Mouse (Mus musculus): Measurements from ENCODE around the gene Trafd1. TPM values are rescaled to one million over a fixed set of nuclear protein-coding genes. Genes with fewer than 3 reads are reported as not detected.

Gene Trafd1
- total and polyA plus RNA-seq, 2 experiments from 2014 or later, result 94.4 to 108 TPM

GRCm38 (mm10) chr5:121395621-121396020 lies 10.2 kb upstream of the Trafd1 start:
- H3K27ac ChIP-seq, result no peak overlapping the region
- no peak overlapping the region for H3K4me2 ChIP-seq (ENCODE audit: low read depth, low read length)
- ATAC-seq (no peak), DNase-seq (ENCODE audit: low spot score) (no peak)
- WGBS, result 85% methylated on average over 5 of the region's 5 CpGs
- no peak overlapping the region for H3K4me3 ChIP-seq (ENCODE audit: low read length)
- no peak for TF ChIP-seq CTCF (IDR thresholded peaks at IDR 0.05; ENCODE audit: low read depth)
- no peaks in the 10 kb centered on the region for H3K27me3 ChIP-seq (ENCODE audit: insufficient read depth, low read length)
- H3K9ac ChIP-seq (replicated peaks; ENCODE audit: low read length), result no peak overlapping the region
- H3K9me3 ChIP-seq (ENCODE audit: low read length), result no peaks in the 10 kb centered on the region
- H3K4me1 ChIP-seq (ENCODE audit: insufficient read depth, low read length), result peaks cover 12% of the 10 kb centered on the region
- no peaks in the 10 kb centered on the region for H3K36me3 ChIP-seq (ENCODE audit: insufficient read depth, low read length)

- Histone ChIP-seq H3K9me3 (ENCODE audit: low read length) (no peaks in the 10 kb centered on the region), H3K4me2 (ENCODE audit: low read depth, low read length) (no peak overlapping the region), H3K9ac (replicated peaks; ENCODE audit: low read length) (no peak overlapping the region), H3K4me3 (ENCODE audit: low read length) (no peak overlapping the region), H3K4me1 (ENCODE audit: insufficient read depth, low read length) (0 out of 2 replicates have a peak, but pooled peaks cover 2% of the 10 kb centered on the region), H3K27ac (no peak overlapping the region), H3K36me3 (ENCODE audit: insufficient read depth, low read length) (no peaks in the 10 kb centered on the region), H3K27me3 (ENCODE audit: insufficient read depth, low read length) (no peaks in the 10 kb centered on the region)
- WGBS, result 82% methylated on average over 3 of the region's 3 CpGs
- TF ChIP-seq CTCF (IDR thresholded peaks at IDR 0.05; ENCODE audit: low read depth), result no peak
- DNase-seq (ENCODE audit: low spot score) (no peak), ATAC-seq (no peak)
These were observed 8.0 kb upstream of the Trafd1 start for GRCm38 (mm10) chr5:121393402-121393801.

- 56% methylated on average over 16 of the region's 16 CpGs for WGBS
- Histone ChIP-seq H3K9me3 (ENCODE audit: low read length) (no peaks in the 10 kb centered on the region), H3K4me3 (ENCODE audit: low read length) (no peak overlapping the region), H3K27ac (no peak overlapping the region), H3K36me3 (ENCODE audit: insufficient read depth, low read length) (no peaks in the 10 kb centered on the region), H3K4me2 (ENCODE audit: low read depth, low read length) (no peak overlapping the region), H3K4me1 (ENCODE audit: insufficient read depth, low read length) (0 out of 2 replicates have a peak, but pooled peaks cover 2% of the 10 kb centered on the region), H3K27me3 (ENCODE audit: insufficient read depth, low read length) (no peaks in the 10 kb centered on the region), H3K9ac (replicated peaks; ENCODE audit: low read length) (no peak overlapping the region)
- ATAC-seq (no peak), DNase-seq (ENCODE audit: low spot score) (peak; percentile 81)
- peak; percentile 84 for TF ChIP-seq CTCF (IDR thresholded peaks at IDR 0.05; ENCODE audit: low read depth)
These were observed 7.4 kb upstream of the Trafd1 start for GRCm38 (mm10) chr5:121392667-121393380.

- Histone ChIP-seq H3K4me1 (ENCODE audit: insufficient read depth, low read length) (no peaks in the 10 kb centered on the region), H3K4me3 (ENCODE audit: low read length) (no peak overlapping the region), H3K9ac (replicated peaks; ENCODE audit: low read length) (no peak overlapping the region; the same call in 1 of the 2 replicates), H3K9me3 (ENCODE audit: low read length) (no peaks in the 10 kb centered on the region), H3K27ac (no peak overlapping the region), H3K27me3 (ENCODE audit: insufficient read depth, low read length) (no peaks in the 10 kb centered on the region), H3K36me3 (ENCODE audit: insufficient read depth, low read length) (no peaks in the 10 kb centered on the region), H3K4me2 (ENCODE audit: low read depth, low read length) (no peak overlapping the region)
- ATAC-seq (no peak), DNase-seq (ENCODE audit: low spot score) (no peak)
- TF ChIP-seq CTCF (IDR thresholded peaks at IDR 0.05; ENCODE audit: low read depth), result no peak
These were observed 4.3 kb upstream of the Trafd1 start for GRCm38 (mm10) chr5:121389691-121390090.

- no peak overlapping the region for H3K27ac ChIP-seq
- H3K9me3 ChIP-seq (ENCODE audit: low read length), result no peaks in the 10 kb centered on the region
- TF ChIP-seq CTCF (IDR thresholded peaks at IDR 0.05; ENCODE audit: low read depth), result no peak
- ATAC-seq, result no peak
- H3K36me3 ChIP-seq (ENCODE audit: insufficient read depth, low read length), result no peaks in the 10 kb centered on the region
- H3K4me1 ChIP-seq (ENCODE audit: insufficient read depth, low read length), result no peaks in the 10 kb centered on the region; the same call in 1 of the 2 replicates
- no peak overlapping the region; the same call in 1 of the 2 replicates for H3K9ac ChIP-seq (replicated peaks; ENCODE audit: low read length)
- no peak overlapping the region for H3K4me3 ChIP-seq (ENCODE audit: low read length)
- no peak overlapping the region for H3K4me2 ChIP-seq (ENCODE audit: low read depth, low read length)
- 42% methylated on average over 7 of the region's 7 CpGs for WGBS
- DNase-seq (ENCODE audit: low spot score), result no peak
- H3K27me3 ChIP-seq (ENCODE audit: insufficient read depth, low read length), result no peaks in the 10 kb centered on the region
These were observed 3.7 kb upstream of the Trafd1 start for GRCm38 (mm10) chr5:121389106-121389505.

- Histone ChIP-seq H3K36me3 (ENCODE audit: insufficient read depth, low read length) (peaks cover 5% of the 10 kb centered on the region; the same call in 1 of the 2 replicates), H3K9ac (replicated peaks; ENCODE audit: low read length) (no peak overlapping the region), H3K4me2 (ENCODE audit: low read depth, low read length) (no peak overlapping the region), H3K9me3 (ENCODE audit: low read length) (no peaks in the 10 kb centered on the region), H3K4me3 (ENCODE audit: low read length) (no peak overlapping the region), H3K27me3 (ENCODE audit: insufficient read depth, low read length) (no peaks in the 10 kb centered on the region), H3K4me1 (ENCODE audit: insufficient read depth, low read length) (peaks cover 3% of the 10 kb centered on the region), H3K27ac (no peak overlapping the region)
- 62% methylated on average over 4 of the region's 4 CpGs for WGBS
- no peak for DNase-seq (ENCODE audit: low spot score)
- ATAC-seq, result no peak
- no peak for TF ChIP-seq CTCF (IDR thresholded peaks at IDR 0.05; ENCODE audit: low read depth)
These were observed 1.7 kb upstream of the Trafd1 start for GRCm38 (mm10) chr5:121387126-121387525.

All from hindbrain, postnatal 0 days (tissue).